Mouse (Mus musculus) liver, adult 2 months (tissue): ENCODE measurements around the gene Vps8. TPM values are rescaled to one million over a fixed set of nuclear protein-coding genes. Genes with fewer than 3 reads are reported as not detected.
A peak's percentile ranks its signal among the peaks of the same experiment; 100 is the strongest.
"Not testable (repeated sequence)": the region's sequence is repeated elsewhere in the genome, so short reads cannot be mapped to it uniquely, and the experiment has no call there.

ENCODE experiments used
- DNase-seq: peaks from one replicate; pipeline ENCODE4 v3.0.0-alpha.2; 2011; ENCODE audit warnings: low read depth, low spot score; ENCODE audit errors: extremely low read depth
- H3K27ac ChIP-seq: fragments of 200-500 bp; replicated peaks from 2 replicates; pipeline ENCODE4 v1.5.1; 2012; ENCODE audit warnings: low read depth, mild to moderate bottlenecking, control low read depth, inconsistent platforms, low read length; ENCODE audit not compliant: insufficient read depth
- H3K27me3 ChIP-seq: fragments of 200-500 bp; 2 replicates; pipeline ENCODE4 v1.6.1; 2012; ENCODE audit warnings: mild to moderate bottlenecking, moderate library complexity, low read length, inconsistent platforms; ENCODE audit not compliant: control insufficient read depth, insufficient read depth
- H3K36me3 ChIP-seq: fragments of 200-500 bp; 2 replicates; pipeline ENCODE4 v1.6.1; 2012; ENCODE audit warnings: low read length, inconsistent platforms; ENCODE audit not compliant: control insufficient read depth, insufficient read depth
- H3K4me1 ChIP-seq: fragments of 200-500 bp; 2 replicates; pipeline ENCODE4 v1.6.1; 2011; ENCODE audit warnings: low read length; ENCODE audit not compliant: control insufficient read depth, insufficient read depth
- H3K4me3 ChIP-seq: fragments of 200-500 bp; 2 replicates; pipeline ENCODE4 v1.5.1; 2011; ENCODE audit warnings: low read depth, mild to moderate bottlenecking, control low read depth, low read length, moderate library complexity; ENCODE audit not compliant: insufficient read depth
- H3K79me2 ChIP-seq: fragments of 200-500 bp; 2 replicates; pipeline ENCODE4 v1.6.1; 2012; ENCODE audit warnings: inconsistent platforms, mild to moderate bottlenecking, low read length, moderate library complexity; ENCODE audit not compliant: control insufficient read depth, insufficient read depth
- H3K9ac ChIP-seq: fragments of 200-500 bp; 2 replicates; pipeline ENCODE4 v1.6.1; 2012; ENCODE audit warnings: low read depth, mild to moderate bottlenecking, control low read depth, inconsistent platforms, low read length
- CTCF ChIP-seq: fragments of 200-500 bp; IDR thresholded peaks from 2 replicates; pipeline ENCODE4 v1.5.1; 2011; ENCODE audit warnings: low read depth, low read length, control low read depth
- POLR2A ChIP-seq: fragments of 200-500 bp; IDR thresholded peaks from 2 replicates; pipeline ENCODE4 v1.6.1; 2011; ENCODE audit warnings: low read length, control low read depth; ENCODE audit not compliant: insufficient read depth; ENCODE audit errors: extremely low read depth
- WGBS: fragments of 180-500 bp; shearing (Covaris S2); methylation state at CpG from one replicate; pipeline ENCODE4 v1.1.7; 2018; 5-methylcytosine and 5-hydroxymethylcytosine counted together
- polyA plus RNA-seq: library from polyadenylated mRNA; depleted of rRNA; stranded (reverse); fragments of >200 nt; gene quantifications from 2 replicates; pipeline ENCODE4 v1.2.3, GENCODE M21; 2012
- total RNA-seq: library from RNA; depleted of rRNA; stranded (reverse); fragments of >200 nt; gene quantifications from 2 replicates; pipeline ENCODE4 v1.2.3, GENCODE M21; 2014

Gene Vps8
- total and polyA plus RNA-seq, 2 experiments = 5.4 to 6.8 TPM

DNA sequence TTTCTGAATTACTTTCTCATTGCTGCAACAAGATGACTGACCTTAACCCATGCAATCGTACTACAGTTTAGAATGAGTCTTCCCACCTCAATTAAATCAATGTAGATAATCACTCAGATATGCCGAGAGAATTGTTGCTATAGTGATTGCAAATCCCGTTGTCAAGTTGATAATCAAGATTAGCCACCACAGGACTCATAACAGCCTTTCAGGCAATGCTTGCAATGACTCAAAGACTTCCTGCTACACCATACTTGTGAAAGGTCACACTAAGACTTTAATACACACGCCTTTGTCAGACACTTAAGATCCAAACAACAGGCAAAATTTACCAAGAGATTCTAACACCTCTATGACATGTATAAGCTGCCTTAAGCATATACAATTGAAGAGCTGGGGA is 249.0 kb downstream of the Vps8 start:
- no peaks in the 10 kb centered on the region; the same call in 1 of the 2 replicates for H3K4me1 ChIP-seq
- no peak overlapping the region for H3K9ac ChIP-seq
- H3K27ac ChIP-seq = no peak overlapping the region
- H3K36me3 ChIP-seq = no peaks in the 10 kb centered on the region
- no peak for TF ChIP-seq CTCF
- TF ChIP-seq POLR2A = no peak
- H3K79me2 ChIP-seq = no peaks in the 10 kb centered on the region; the same call in 1 of the 2 replicates
- WGBS = 90% methylated on average over 4 of the region's 4 CpGs
- H3K4me3 ChIP-seq = no peak overlapping the region
- no peaks in the 10 kb centered on the region for H3K27me3 ChIP-seq
- DNase-seq = no peak

DNA sequence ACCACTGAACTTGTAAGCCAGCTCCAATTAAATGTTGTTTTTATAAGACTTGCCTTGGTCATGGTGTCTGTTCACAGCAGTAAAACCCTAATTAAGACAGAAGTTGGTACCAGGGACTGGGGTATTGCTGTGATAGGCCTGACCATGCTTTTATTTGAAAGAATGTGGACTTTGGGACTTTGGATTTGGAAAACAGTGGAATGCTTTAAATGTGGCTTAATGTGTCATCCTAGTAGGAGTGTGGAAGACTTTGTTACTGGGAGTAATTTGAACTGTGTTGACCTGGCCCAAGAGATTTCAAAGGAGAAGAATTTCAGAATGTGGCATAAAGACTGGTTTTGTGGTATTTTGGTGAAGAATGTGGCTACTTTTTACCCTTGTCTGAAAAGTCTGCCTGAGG is 250.1 kb downstream of the Vps8 start:
- H3K4me3 ChIP-seq, H3K4me1 ChIP-seq, H3K79me2 ChIP-seq, H3K9ac ChIP-seq, H3K27me3 ChIP-seq, H3K27ac ChIP-seq, H3K36me3 ChIP-seq: not testable (repeated sequence)
- DNase-seq = peak; percentile 17

GRCm38 (mm10) chr16:21673651-21674050 is 250.7 kb downstream of the Vps8 start:
- H3K27me3 ChIP-seq, H3K27ac ChIP-seq, H3K79me2 ChIP-seq, H3K4me1 ChIP-seq, H3K36me3 ChIP-seq, H3K4me3 ChIP-seq, H3K9ac ChIP-seq: not testable (repeated sequence)
- peak; percentile 61 for DNase-seq
- WGBS = 25% methylated on average over 1 of the region's 1 CpGs

DNA sequence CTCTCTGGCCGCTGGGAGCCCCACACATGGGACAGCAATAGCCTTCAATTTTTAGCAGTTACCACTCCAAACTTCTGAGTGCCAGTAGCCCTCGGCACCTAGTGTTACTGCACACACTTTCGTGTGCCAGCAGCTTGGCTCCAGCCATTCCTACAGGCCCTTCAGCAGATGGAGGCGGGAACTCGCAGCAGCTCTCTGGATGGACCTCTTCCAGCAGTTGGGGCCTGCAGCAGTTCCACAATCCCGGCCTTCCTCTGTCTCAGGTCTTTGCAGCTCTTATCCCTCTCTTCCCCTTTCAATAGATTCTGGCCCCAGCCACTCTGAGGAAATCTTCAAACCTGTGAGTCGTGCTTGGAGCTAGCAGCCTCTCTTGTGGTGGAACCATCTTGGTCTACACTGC is 253.9 kb downstream of the Vps8 start:
- H3K36me3 ChIP-seq = peaks cover 3% of the 10 kb centered on the region; the same call in 1 of the 2 replicates
- no peak for DNase-seq
- H3K4me1 ChIP-seq = no peaks in the 10 kb centered on the region; the same call in 1 of the 2 replicates
- no peak overlapping the region for H3K4me3 ChIP-seq
- TF ChIP-seq CTCF (no peak), POLR2A (no peak)
- H3K9ac ChIP-seq = no peak overlapping the region
- no peak overlapping the region for H3K27ac ChIP-seq
- H3K27me3 ChIP-seq = no peaks in the 10 kb centered on the region
- no peaks in the 10 kb centered on the region for H3K79me2 ChIP-seq
- WGBS = 88% methylated on average over 7 of the region's 7 CpGs

- Histone ChIP-seq H3K27ac (no peak overlapping the region), H3K9ac (no peak overlapping the region), H3K79me2 (peaks cover 3% of the 10 kb centered on the region; the same call in 1 of the 2 replicates), H3K4me1 (peaks cover 2% of the 10 kb centered on the region; the same call in 1 of the 2 replicates), H3K27me3 (no peaks in the 10 kb centered on the region), H3K36me3 (no peaks in the 10 kb centered on the region; the same call in none of the 2 replicates), H3K4me3 (no peak overlapping the region)
- DNase-seq = no peak
- WGBS = 89% methylated on average over 5 of the region's 5 CpGs
- TF ChIP-seq POLR2A (no peak), CTCF (no peak)
Observed at GRCm38 (mm10) chr16:21687406-21687805, 264.5 kb downstream of the Vps8 start.

DNA sequence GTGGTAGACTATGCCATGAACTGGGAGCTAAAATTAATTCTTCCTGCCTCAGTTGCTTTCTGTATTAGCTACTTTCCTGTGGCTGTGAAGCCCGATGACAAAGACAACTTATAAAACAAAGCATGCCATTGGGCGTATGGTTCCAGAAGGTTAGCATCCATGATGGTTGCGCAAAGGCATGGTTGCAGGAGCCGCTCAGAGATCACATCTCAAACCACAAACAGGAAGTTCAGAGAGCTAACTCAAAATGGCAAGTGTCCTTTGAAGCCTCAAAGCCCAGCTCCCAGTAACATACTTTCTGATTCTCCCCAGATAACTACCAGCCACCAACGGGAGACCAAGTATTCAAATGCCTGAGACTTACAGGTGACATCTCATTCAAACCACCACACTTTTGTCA is 266.2 kb downstream of the Vps8 start:
- no peak overlapping the region for H3K9ac ChIP-seq
- H3K27me3 ChIP-seq = no peaks in the 10 kb centered on the region
- DNase-seq = no peak
- TF ChIP-seq CTCF = no peak
- TF ChIP-seq POLR2A = no peak
- H3K4me3 ChIP-seq = no peak overlapping the region
- peaks cover 2% of the 10 kb centered on the region; the same call in 1 of the 2 replicates for H3K4me1 ChIP-seq
- WGBS = 79% methylated on average over 5 of the region's 5 CpGs
- no peak overlapping the region for H3K27ac ChIP-seq
- H3K79me2 ChIP-seq = peaks cover 3% of the 10 kb centered on the region; the same call in 1 of the 2 replicates
- no peaks in the 10 kb centered on the region; the same call in none of the 2 replicates for H3K36me3 ChIP-seq
